Mouse (Mus musculus): ENCODE measurements around the gene Smyd4.
"Not testable (repeated sequence)": the region's sequence is repeated elsewhere in the genome, so short reads cannot be mapped to it uniquely, and the experiment has no call there.

Gene Smyd4

GRCm38 (mm10) chr11:75346556-75347187 lies 1.6 kb upstream of the Smyd4 start:
- no peak for DNase-seq (ENCODE audit: extremely low spot score)

DNA sequence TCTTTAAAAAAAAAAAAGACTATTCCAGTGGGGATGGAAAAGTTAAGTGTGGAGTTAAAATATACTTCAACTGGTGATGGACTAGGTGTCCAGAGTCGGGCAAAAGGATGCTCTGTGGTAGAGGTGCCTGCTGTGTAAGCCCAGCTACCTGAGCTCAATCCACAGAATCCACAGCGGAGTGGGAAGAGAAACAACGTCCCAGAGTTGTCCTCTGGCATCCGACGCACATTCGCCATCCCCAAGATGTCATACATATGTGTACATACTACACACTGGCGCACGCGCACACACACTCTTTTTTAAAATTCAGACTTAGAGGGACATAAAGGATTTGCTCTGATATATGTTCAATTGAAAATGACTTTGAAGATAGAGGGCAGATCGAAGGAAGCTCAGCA lies 1.0 kb upstream of the Smyd4 start:
- DNase-seq (ENCODE audit: extremely low spot score) = no peak

DNA sequence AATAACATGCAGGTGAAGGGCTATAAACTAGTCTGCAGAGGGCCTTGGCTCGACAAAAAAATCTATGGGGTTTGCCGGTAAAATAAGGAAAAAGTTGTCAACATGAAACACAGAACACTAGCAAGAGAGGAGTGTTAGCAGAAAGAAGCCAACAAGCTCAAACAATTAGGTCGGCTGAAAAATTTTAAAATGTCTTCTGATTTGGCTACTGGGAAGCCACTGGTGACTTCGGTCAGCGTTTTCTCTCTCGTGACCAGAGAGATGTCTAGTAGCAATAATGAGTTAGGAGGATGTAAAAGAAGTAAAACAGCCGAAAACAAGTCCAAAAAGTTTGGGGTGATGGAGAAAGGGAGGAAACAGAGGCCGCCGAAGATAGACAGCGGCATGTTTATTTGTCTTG lies 637 bp upstream of the Smyd4 start:
- no peak for DNase-seq (ENCODE audit: extremely low spot score)

GRCm38 (mm10) chr11:75348890-75349261 lies 643 bp downstream of the Smyd4 start:
- DNase-seq (ENCODE audit: extremely low spot score) = no peak

DNA sequence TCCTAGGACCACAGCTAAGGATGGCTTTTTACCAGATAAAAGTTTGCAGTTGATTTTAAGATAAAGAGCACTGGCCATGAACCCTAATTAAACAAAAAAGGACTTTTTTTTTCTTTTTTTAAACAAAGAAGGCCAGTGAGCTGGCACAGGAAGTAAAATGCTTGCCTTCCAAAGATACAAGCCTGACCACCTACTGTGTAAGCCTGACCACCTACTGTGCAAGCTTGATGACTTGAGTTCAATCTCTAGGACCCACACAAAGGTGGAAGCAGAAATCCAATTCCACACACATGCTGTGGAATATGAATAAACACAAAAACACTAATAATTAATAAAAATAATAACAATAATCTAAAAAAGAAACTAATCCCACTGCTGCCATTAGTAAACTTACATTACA lies 3.0 kb downstream of the Smyd4 start:
- DNase-seq (ENCODE audit: extremely low spot score) = no peak

DNA sequence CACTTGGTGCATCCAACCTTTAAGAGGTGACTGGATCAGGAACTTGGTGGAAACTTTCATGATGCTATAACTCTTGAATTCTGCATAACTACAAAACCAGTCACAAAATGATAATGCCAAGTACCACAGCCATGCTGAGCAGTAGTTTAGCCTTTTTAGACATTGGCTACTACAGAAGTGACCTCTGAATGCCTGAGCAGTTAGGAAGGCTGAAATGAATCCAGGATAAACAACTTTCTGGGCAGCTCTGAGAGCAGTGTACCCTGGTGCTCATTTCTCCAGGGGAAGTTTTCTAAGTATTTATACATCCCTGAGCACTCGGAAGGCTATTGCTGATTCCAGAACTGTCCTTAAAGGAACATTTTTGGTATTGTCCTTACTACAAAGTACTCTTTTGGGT lies 7.2 kb downstream of the Smyd4 start:
- DNase-seq (ENCODE audit: extremely low spot score) = no peak

GRCm38 (mm10) chr11:75377125-75377524 lies 28.9 kb downstream of the Smyd4 start:
- no peak for DNase-seq (ENCODE audit: extremely low spot score)

DNA sequence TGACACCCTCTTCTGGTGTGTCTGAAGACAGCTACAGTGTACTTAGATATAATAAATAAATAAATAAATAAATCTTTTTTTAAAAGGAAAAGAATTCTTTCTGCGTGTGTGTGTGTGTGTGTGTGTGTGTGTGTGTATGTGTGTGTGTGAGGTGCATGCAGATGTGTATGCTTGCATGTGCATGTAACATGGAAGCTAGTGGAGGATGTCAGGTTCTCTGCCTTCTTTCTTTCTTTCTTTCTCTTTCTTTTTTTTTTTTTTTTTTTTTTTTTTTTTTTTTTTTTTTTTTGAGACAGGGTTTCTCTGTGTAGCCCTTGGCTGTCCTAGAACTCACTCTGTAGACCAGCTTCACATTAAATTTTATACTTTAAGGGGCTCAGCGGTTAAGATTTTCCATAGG lies 30.6 kb downstream of the Smyd4 start:
- not testable (repeated sequence) for DNase-seq (ENCODE audit: extremely low spot score)

DNA sequence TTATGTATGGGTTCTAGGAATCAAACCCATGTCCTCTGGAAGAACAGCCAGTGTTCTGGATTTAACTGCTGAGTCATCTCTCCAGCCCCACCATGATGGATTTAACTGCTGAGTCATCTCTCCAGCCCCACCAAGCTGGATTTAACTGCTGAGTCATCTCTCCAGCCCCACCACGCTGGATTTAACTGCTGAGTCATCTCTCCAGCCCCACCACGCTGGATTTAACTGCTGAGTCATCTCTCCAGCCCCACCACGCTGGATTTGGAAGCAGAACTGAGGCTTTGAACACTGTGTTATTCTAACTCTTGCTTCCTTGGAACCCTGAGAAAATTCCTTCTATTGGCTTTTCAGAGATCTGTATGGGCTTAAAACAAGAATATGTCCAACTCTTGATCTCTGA lies 35.3 kb downstream of the Smyd4 start:
- DNase-seq (ENCODE audit: extremely low spot score) = not testable (repeated sequence)

DNA sequence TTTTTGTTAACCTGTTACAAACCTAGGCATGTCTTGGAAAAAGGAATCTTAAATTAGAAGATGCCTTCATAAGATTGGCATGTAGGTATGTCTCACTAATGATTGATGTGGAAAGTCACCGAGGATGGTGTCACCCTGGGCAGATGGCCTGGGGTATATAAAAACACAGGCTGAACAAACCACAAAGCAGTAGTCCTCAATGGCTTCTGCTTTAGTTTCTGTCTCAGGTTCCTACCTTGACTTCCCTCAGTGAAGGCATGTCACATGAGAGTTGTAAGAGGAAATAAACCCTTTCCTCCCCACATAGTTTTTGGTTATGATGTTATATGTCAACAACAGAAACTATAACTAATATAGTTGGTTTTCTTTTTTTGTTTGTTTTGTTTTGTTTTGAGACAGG lies 47.4 kb downstream of the Smyd4 start:
- DNase-seq (ENCODE audit: extremely low spot score) = no peak

GRCm38 (mm10) chr11:75397452-75397851 lies 49.2 kb downstream of the Smyd4 start:
- DNase-seq (ENCODE audit: extremely low spot score) = no peak

- DNase-seq (ENCODE audit: extremely low spot score) = no peak
Observed at GRCm38 (mm10) chr11:75399411-75399841, 51.2 kb downstream of the Smyd4 start.

- no peak for DNase-seq (ENCODE audit: extremely low spot score)
Observed at GRCm38 (mm10) chr11:75400099-75400498, 51.9 kb downstream of the Smyd4 start.

DNA sequence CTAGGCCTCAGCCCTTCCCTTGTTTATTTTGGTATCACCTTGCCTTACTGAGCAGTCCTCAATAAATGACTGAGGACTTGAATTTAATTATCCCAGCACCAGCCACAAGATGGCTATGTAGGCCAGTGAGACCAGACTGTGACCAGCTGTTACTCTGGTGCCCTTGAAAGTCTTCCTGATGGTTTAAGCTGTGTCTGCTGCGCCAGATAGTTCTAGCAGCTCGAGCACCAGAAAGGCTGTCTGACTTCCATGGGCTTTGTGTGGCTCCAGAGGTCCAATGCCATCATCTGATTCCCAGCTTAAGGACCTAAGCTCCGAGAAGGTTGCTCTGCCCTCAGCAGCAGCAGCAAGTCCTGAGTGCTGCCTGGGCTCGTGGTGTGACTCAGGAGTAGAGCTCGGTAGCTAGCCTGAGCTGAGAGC lies 54.0 kb downstream of the Smyd4 start:
- peak; percentile 33 for DNase-seq (ENCODE audit: extremely low spot score)

DNA sequence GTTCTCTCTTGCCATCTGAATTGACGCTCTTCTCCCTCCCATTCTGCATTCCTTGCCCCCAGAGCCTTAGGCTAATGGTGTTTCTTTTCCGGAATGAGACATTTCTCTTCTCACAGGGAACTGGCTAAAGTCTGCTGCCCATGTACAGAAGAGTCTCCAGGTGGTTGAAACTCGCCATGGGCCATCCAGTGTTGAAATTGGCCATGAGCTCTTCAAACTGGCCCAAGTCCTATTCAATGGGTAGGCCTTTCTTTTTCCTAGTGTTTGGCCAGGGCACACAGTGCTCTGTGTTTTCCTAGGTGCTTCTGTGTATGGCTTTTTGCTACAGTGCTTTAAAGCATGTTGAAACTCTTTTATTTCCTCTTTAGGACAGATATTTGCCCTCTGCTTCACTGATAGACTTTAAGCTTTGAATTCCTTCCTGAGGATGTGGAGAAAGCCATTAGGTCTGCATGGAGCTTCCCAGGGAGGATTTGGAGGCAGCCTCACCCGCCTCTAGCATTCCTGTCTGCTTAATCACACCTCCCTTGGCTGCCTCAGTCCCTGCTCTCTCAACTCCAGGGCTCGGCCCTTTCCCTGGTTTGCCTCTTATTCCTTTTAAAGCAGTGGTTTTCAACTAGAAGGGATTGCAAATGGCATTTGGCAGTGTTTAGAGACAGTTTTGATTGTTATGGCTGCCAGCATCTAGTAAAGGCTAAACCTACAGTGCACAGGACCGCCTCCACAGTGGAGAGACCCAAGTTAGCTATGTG lies 55.2 kb downstream of the Smyd4 start:
- DNase-seq (ENCODE audit: extremely low spot score) = no peak

GRCm38 (mm10) chr11:75404801-75405200 lies 56.6 kb downstream of the Smyd4 start:
- no peak for DNase-seq (ENCODE audit: extremely low spot score)

DNA sequence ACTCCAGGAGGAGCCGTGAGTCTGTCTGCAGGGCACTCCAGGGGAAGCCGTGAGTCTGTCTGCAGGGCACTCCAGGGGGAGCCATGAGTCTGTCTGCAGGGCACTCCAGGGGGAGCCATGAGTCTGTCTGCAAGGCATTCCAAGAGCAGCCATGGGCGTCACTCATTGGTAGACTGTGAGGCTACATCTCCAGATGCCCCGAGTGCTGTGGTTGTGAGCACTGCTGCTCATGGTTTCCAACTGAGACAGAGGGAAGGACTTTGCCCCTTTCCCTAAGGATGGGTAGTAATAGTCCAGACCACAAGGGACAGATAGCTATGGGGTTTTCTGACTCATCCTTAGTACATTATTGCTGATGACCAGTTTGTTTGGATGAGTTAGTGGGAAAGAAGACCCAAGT lies 57.9 kb downstream of the Smyd4 start:
- DNase-seq (ENCODE audit: extremely low spot score) = no peak

DNA sequence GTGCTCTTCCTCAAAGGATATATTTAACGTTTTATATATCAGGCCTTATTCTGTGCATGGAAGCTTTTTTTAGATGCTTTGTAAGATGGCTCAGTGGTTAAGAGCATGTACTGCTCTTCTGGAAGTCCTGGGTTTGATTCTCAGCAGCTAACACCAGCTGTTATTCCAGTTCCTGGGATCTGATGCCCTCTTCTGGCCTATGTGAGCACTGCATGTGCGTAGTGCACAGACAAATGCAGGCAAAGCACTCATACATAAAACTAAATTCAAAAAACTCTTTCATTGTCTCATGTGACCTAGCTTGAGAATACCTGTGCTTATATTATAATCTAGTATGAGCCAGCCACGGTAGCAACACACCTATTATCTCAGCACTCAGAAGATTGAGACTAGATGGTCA lies 58.6 kb downstream of the Smyd4 start:
- DNase-seq (ENCODE audit: extremely low spot score) = peak; percentile 45

- DNase-seq (ENCODE audit: extremely low spot score) = no peak
Observed at GRCm38 (mm10) chr11:75409679-75410575, 61.7 kb downstream of the Smyd4 start.

- no peak for DNase-seq (ENCODE audit: extremely low spot score)
Observed at GRCm38 (mm10) chr11:75410591-75410990, 62.4 kb downstream of the Smyd4 start.

- DNase-seq (ENCODE audit: extremely low spot score) = no peak
Observed at GRCm38 (mm10) chr11:75415096-75415495, 66.9 kb downstream of the Smyd4 start.

DNA sequence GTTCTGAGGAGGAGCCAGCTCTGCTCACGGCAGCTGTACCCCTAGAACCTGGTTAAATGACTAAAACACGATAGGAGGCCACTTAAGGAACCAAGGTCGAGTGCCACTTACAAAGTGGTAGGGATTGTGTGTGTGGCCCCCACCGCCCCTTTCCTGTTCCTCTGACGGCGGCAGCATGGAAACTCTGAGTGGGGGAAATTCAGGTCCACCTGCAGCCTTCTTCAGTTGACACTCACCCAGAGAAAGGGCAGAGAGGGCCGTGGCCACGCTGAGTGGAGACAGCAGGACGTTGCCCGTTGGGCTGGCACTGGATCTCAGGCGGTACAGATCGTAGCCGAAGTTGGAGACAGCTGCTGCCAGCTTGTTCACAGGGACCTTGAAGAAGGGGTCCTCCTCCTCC lies 67.8 kb downstream of the Smyd4 start:
- no peak for DNase-seq (ENCODE audit: extremely low spot score)

- no peak for DNase-seq (ENCODE audit: extremely low spot score)
Observed at GRCm38 (mm10) chr11:75420037-75420436, 71.8 kb downstream of the Smyd4 start.
